Mouse (Mus musculus): ENCODE measurements around the gene Rbbp8nl. TPM values are rescaled to one million over a fixed set of nuclear protein-coding genes. Genes with fewer than 3 reads are reported as not detected.

The Rbbp8nl gene
- polyA plus RNA-seq (2012; rRNA removed), result 0.36 and 0.59 TPM in 2 replicates

GRCm38 (mm10) chr2:180289440-180290108 is at the start of gene Rbbp8nl:
Rbbp8nl (minus strand) TSS chr2:180289879.
- Histone ChIP-seq H3K27me3 (ENCODE audit: control insufficient read depth, insufficient read depth, low read length) (no peaks in the 10 kb centered on the region), H3K4me3 (ENCODE audit: control insufficient read depth, insufficient read depth, low read length) (no peak within 1 kb of the TSS), H3K27ac (ENCODE audit: control insufficient read depth, insufficient read depth, low read length) (no peak within 1 kb of the TSS)

DNA sequence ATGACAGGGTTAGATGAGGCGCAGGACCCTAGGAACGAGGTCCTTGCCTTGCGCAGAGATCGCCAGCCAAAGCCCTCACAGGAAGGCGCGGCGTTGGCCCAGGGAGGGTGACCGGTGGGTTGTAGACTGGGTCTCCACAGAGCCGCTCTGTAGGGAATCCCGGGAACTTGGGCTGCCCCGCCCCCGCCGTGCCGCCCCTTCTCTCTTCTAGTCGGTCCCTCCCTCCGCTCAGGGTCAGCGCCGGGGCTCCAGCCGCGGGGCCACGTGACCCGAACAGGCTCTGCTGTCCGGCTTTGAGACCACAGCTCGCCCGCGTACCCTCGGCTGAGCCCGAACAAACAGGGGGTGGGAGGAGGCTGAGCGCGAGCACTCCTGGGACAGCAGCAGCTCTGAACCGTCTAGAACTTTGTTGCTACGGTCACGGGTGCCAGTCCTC is 44.9 kb upstream of the Rbbp8nl start, which contains the start of gene Gata5:
Gene Gata5, minus strand, starts transcription at position 149 of the 436 bp plus-strand sequence.
- Histone ChIP-seq H3K36me3 (ENCODE audit: control insufficient read depth, insufficient read depth, low read length) (no peaks in the 10 kb centered on the region), H3K4me1 (replicated peaks; ENCODE audit: control insufficient read depth, insufficient read depth, low read length) (no peaks in the 10 kb centered on the region), H3K27me3 (ENCODE audit: control insufficient read depth, insufficient read depth, low read length) (peaks cover 9% of the 10 kb centered on the region; the same call in 1 of the 2 replicates), H3K4me3 (ENCODE audit: control insufficient read depth, insufficient read depth, low read length) (no peak within 1 kb of the TSS), H3K27ac (ENCODE audit: control insufficient read depth, insufficient read depth, low read length) (no peak within 1 kb of the TSS)
- no peak for DNase-seq
- TF ChIP-seq CTCF (IDR thresholded peaks at IDR 0.05; ENCODE audit: borderline replicate concordance, control insufficient read depth, extremely low read depth, insufficient read depth, low read length, poor library complexity) (no peak), POLR2A (IDR thresholded peaks at IDR 0.05; ENCODE audit: control insufficient read depth, extremely low read depth, insufficient read depth, low read length, poor library complexity) (no peak)
- WGBS, result 6% methylated on average over 31 of the region's 33 CpGs

More at GRCm38 (mm10) chr2:180289440-180290108, at the start of gene Rbbp8nl:
- TF ChIP-seq CTCF (IDR thresholded peaks at IDR 0.05; ENCODE audit: borderline replicate concordance, control insufficient read depth, extremely low read depth, insufficient read depth, low read length, poor library complexity) (no peak), POLR2A (IDR thresholded peaks at IDR 0.05; ENCODE audit: control insufficient read depth, extremely low read depth, insufficient read depth, low read length, poor library complexity) (no peak)
- 79% methylated on average over 16 of the region's 16 CpGs for WGBS
- Histone ChIP-seq H3K4me1 (replicated peaks; ENCODE audit: control insufficient read depth, insufficient read depth, low read length) (no peaks in the 10 kb centered on the region), H3K36me3 (ENCODE audit: control insufficient read depth, insufficient read depth, low read length) (no peaks in the 10 kb centered on the region)
- no peak for DNase-seq

GRCm38 (mm10) chr2:180333778-180334550 is 44.3 kb upstream of the Rbbp8nl start:
- 5% methylated on average over 69 of the region's 69 CpGs for WGBS
- no peak for DNase-seq
- TF ChIP-seq POLR2A (IDR thresholded peaks at IDR 0.05; ENCODE audit: control insufficient read depth, extremely low read depth, insufficient read depth, low read length, poor library complexity) (no peak), CTCF (IDR thresholded peaks at IDR 0.05; ENCODE audit: borderline replicate concordance, control insufficient read depth, extremely low read depth, insufficient read depth, low read length, poor library complexity) (no peak)
- no peak overlapping the region for H3K4me3 ChIP-seq (ENCODE audit: control insufficient read depth, insufficient read depth, low read length)
- H3K4me1 ChIP-seq (replicated peaks; ENCODE audit: control insufficient read depth, insufficient read depth, low read length), result no peaks in the 10 kb centered on the region
- H3K27ac ChIP-seq (ENCODE audit: control insufficient read depth, insufficient read depth, low read length), result no peak overlapping the region
- H3K27me3 ChIP-seq (ENCODE audit: control insufficient read depth, insufficient read depth, low read length), result peaks cover 9% of the 10 kb centered on the region; the same call in 1 of the 2 replicates
- no peaks in the 10 kb centered on the region for H3K36me3 ChIP-seq (ENCODE audit: control insufficient read depth, insufficient read depth, low read length)

- Histone ChIP-seq H3K4me1 (replicated peaks; ENCODE audit: control insufficient read depth, insufficient read depth, low read length) (no peaks in the 10 kb centered on the region), H3K27ac (ENCODE audit: control insufficient read depth, insufficient read depth, low read length) (no peak overlapping the region), H3K36me3 (ENCODE audit: control insufficient read depth, insufficient read depth, low read length) (no peaks in the 10 kb centered on the region), H3K27me3 (ENCODE audit: control insufficient read depth, insufficient read depth, low read length) (peaks cover 4% of the 10 kb centered on the region; the same call in 1 of the 2 replicates), H3K4me3 (ENCODE audit: control insufficient read depth, insufficient read depth, low read length) (no peak overlapping the region)
- WGBS, result 92% methylated on average over 1 of the region's 1 CpGs
- TF ChIP-seq CTCF (IDR thresholded peaks at IDR 0.05; ENCODE audit: borderline replicate concordance, control insufficient read depth, extremely low read depth, insufficient read depth, low read length, poor library complexity) (no peak), POLR2A (IDR thresholded peaks at IDR 0.05; ENCODE audit: control insufficient read depth, extremely low read depth, insufficient read depth, low read length, poor library complexity) (no peak)
- no peak for DNase-seq
Observed at GRCm38 (mm10) chr2:180329466-180329865, 39.8 kb upstream of the Rbbp8nl start.

- Histone ChIP-seq H3K36me3 (ENCODE audit: control insufficient read depth, insufficient read depth, low read length) (no peaks in the 10 kb centered on the region), H3K27ac (ENCODE audit: control insufficient read depth, insufficient read depth, low read length) (no peak overlapping the region), H3K4me1 (replicated peaks; ENCODE audit: control insufficient read depth, insufficient read depth, low read length) (no peaks in the 10 kb centered on the region), H3K4me3 (ENCODE audit: control insufficient read depth, insufficient read depth, low read length) (no peak overlapping the region), H3K27me3 (ENCODE audit: control insufficient read depth, insufficient read depth, low read length) (no peaks in the 10 kb centered on the region)
- TF ChIP-seq POLR2A (IDR thresholded peaks at IDR 0.05; ENCODE audit: control insufficient read depth, extremely low read depth, insufficient read depth, low read length, poor library complexity) (no peak), CTCF (IDR thresholded peaks at IDR 0.05; ENCODE audit: borderline replicate concordance, control insufficient read depth, extremely low read depth, insufficient read depth, low read length, poor library complexity) (no peak)
- no peak for DNase-seq
- WGBS, result 83% methylated on average over 14 of the region's 14 CpGs
Observed at GRCm38 (mm10) chr2:180322674-180323355, 33.1 kb upstream of the Rbbp8nl start.

DNA sequence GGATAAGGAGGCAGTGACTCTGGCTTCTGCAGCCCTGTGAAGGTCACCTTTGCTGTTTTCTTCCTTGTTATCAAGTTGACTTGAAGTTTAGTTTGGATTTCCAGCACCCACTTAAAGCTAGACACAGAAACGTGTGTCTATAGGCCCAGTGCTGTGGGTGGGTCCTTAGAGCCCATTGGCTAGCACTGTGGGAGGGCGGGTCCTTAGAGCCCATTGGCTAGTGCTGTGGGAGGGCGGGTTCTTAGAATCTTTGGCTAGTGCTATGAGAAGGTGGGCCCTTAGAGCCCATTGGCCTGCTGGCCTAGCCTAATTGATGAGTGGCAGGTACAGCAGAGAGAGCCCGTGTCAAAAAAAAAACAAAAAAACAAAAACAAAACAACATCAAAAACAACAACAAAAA is 30.5 kb upstream of the Rbbp8nl start:
- H3K27ac ChIP-seq (ENCODE audit: control insufficient read depth, insufficient read depth, low read length), result no peak overlapping the region
- no peak overlapping the region for H3K4me3 ChIP-seq (ENCODE audit: control insufficient read depth, insufficient read depth, low read length)
- no peaks in the 10 kb centered on the region for H3K27me3 ChIP-seq (ENCODE audit: control insufficient read depth, insufficient read depth, low read length)
- WGBS, result 90% methylated on average over 4 of the region's 4 CpGs
- no peaks in the 10 kb centered on the region for H3K4me1 ChIP-seq (replicated peaks; ENCODE audit: control insufficient read depth, insufficient read depth, low read length)
- DNase-seq, result no peak
- TF ChIP-seq POLR2A (IDR thresholded peaks at IDR 0.05; ENCODE audit: control insufficient read depth, extremely low read depth, insufficient read depth, low read length, poor library complexity), result no peak
- TF ChIP-seq CTCF (IDR thresholded peaks at IDR 0.05; ENCODE audit: borderline replicate concordance, control insufficient read depth, extremely low read depth, insufficient read depth, low read length, poor library complexity), result no peak
- H3K36me3 ChIP-seq (ENCODE audit: control insufficient read depth, insufficient read depth, low read length), result no peaks in the 10 kb centered on the region
